ENCODE assay signal across 29 mouse cellular contexts in the genomic region with DNA sequence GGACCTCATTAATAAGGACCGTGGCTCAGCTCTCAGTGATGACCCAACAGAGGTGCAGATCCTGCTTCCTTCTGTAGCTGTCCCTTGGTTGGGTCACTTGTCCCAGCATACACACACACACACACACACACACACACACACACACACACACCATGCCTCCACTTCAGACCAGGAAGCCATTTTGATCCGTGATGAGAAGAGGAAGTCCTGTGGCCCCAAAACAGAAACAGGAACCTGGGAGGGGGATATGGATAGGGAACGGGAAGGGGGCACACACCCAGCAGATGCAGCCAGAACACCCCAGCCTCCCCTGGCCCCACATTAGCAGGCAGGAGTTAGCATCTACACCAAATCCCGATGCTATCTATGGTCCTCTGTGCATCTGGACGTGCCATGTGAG. TPM values are rescaled to one million over a fixed set of nuclear protein-coding genes. Genes with fewer than 3 reads are reported as not detected.
A peak's percentile ranks its signal among the peaks of the same experiment; 100 is the strongest.
DNase-seq lines count a peak whose midpoint lies in the region; ATAC-seq and TF ChIP-seq lines count a peak whose summit lies in the region.
"Had no signal": no experiment of that assay in that cellular context is flagged by ENCODE, and none has a peak within 500 bp of the region (broad histone marks: within the 10 kb centered on the region; RNA-seq: fewer than 3 reads in every experiment).

No protein-coding gene starts in this region.

- no peak overlapping the region for H3K9ac ChIP-seq in hindbrain, embryonic 11.5 days (ENCODE audit: low read depth, low read length)
- H3K9ac ChIP-seq: embryonic facial prominence, embryonic 15.5 days; forebrain, embryonic 12.5 days; heart, embryonic 15.5 days; hindbrain, embryonic 13.5 days; limb, embryonic 15.5 days; midbrain, embryonic 12.5 days; neural tube, embryonic 13.5 days had no signal

- 77% methylated on average over 5 of the region's 5 CpGs for WGBS in hindbrain, embryonic 11.5 days

- no peak overlapping the region for H3K4me2 ChIP-seq in hindbrain, embryonic 11.5 days (replicated peaks; ENCODE audit: low read depth, low read length)
- H3K4me2 ChIP-seq: embryonic facial prominence, embryonic 15.5 days; forebrain, embryonic 12.5 days; heart, embryonic 15.5 days; hindbrain, embryonic 13.5 days; limb, embryonic 15.5 days; midbrain, embryonic 12.5 days; neural tube, embryonic 13.5 days had no signal

- H3K9me3 ChIP-seq in megakaryocyte, embryonic 14.5 days, result no peaks in the 10 kb centered on the region
- H3K9me3 ChIP-seq in hindbrain, embryonic 11.5 days (ENCODE audit: control insufficient read depth, low read length), result no peaks in the 10 kb centered on the region
- H3K9me3 ChIP-seq: embryonic facial prominence, embryonic 10.5 days; embryonic facial prominence, embryonic 15.5 days; forebrain, embryonic 12.5 days; heart, embryonic 15.5 days; hindbrain, embryonic 13.5 days; limb, embryonic 10.5 days; limb, embryonic 15.5 days; midbrain, embryonic 12.5 days; neural tube, embryonic 13.5 days had no signal

- peak; percentile 58 for ATAC-seq in common myeloid progenitor, adult 5-6 weeks (replicated peaks; ENCODE audit: low read depth, poor library complexity, severe bottlenecking)
- ATAC-seq in hindbrain, embryonic 11.5 days (ENCODE audit: low FRiP score), result no peak
- ATAC-seq: intestine, embryonic 16.5 days had no signal

- no peak for TF ChIP-seq CTCF in bone marrow macrophage, adult 2 months (IDR thresholded peaks at IDR 0.05; ENCODE audit: low read depth, low read length)

- no peaks in the 10 kb centered on the region for H3K36me3 ChIP-seq in megakaryocyte, embryonic 14.5 days (replicated peaks; ENCODE audit: low read length)
- H3K36me3 ChIP-seq in hindbrain, embryonic 11.5 days (ENCODE audit: control insufficient read depth, insufficient read depth, low read length), result no peaks in the 10 kb centered on the region
- H3K36me3 ChIP-seq: embryonic facial prominence, embryonic 10.5 days; embryonic facial prominence, embryonic 15.5 days; forebrain, embryonic 12.5 days; heart, embryonic 15.5 days; hindbrain, embryonic 13.5 days; limb, embryonic 10.5 days; limb, embryonic 15.5 days; midbrain, embryonic 12.5 days; neural tube, embryonic 13.5 days had no signal

- peak; percentile 66 for DNase-seq in layer of hippocampus, adult 9-11 months
- DNase-seq in layer of hippocampus, adult 9-10 months (ENCODE audit: low spot score), result no peak
- DNase-seq in hindbrain, embryonic 11.5 days (ENCODE audit: low spot score), result no peak
- no peak for DNase-seq in yolk sac, embryonic 10.5 days (ENCODE audit: low spot score)
- no peak for DNase-seq in adrenal gland, postnatal 4 days (ENCODE audit: low spot score in 2 of 2)
- DNase-seq: adrenal gland, adult 2 months; adrenal gland, postnatal 36 days; B cell, adult 2 months; cerebellum, adult 18-20 months; cerebellum, postnatal 10 days; kidney, adult 9 months; kidney, postnatal 10 days; lung, adult 2 months; lung, postnatal 10 days; thymus, postnatal 4 days had no signal

- H3K27ac ChIP-seq in bone marrow macrophage, adult 2 months (ENCODE audit: insufficient read depth, low read depth, low read length), result 0 out of 2 replicates have a peak overlapping the region, but pooled peaks have one; percentile 3
- H3K27ac ChIP-seq in hindbrain, embryonic 11.5 days (ENCODE audit: low read depth, low read length), result no peak overlapping the region
- H3K27ac ChIP-seq: embryonic facial prominence, embryonic 10.5 days; embryonic facial prominence, embryonic 15.5 days; forebrain, embryonic 12.5 days; heart, embryonic 15.5 days; hindbrain, embryonic 13.5 days; layer of hippocampus, adult 2 months; limb, embryonic 10.5 days; limb, embryonic 15.5 days; midbrain, embryonic 12.5 days; neural tube, embryonic 13.5 days had no signal

- H3K4me1 ChIP-seq in bone marrow macrophage, adult 2 months (ENCODE audit: control insufficient read depth, insufficient read depth, low read length), result peaks cover 22% of the 10 kb centered on the region
- H3K4me1 ChIP-seq in megakaryocyte, embryonic 14.5 days, result peaks cover 29% of the 10 kb centered on the region
- H3K4me1 ChIP-seq in hindbrain, embryonic 11.5 days (replicated peaks; ENCODE audit: control insufficient read depth, insufficient read depth, low read length), result 0 out of 2 replicates have a peak, but pooled peaks cover 2% of the 10 kb centered on the region
- H3K4me1 ChIP-seq: hindbrain, embryonic 13.5 days had no signal

- H3K27me3 ChIP-seq in megakaryocyte, embryonic 14.5 days (replicated peaks), result peaks cover 89% of the 10 kb centered on the region
- no peaks in the 10 kb centered on the region for H3K27me3 ChIP-seq in hindbrain, embryonic 11.5 days (ENCODE audit: control insufficient read depth, insufficient read depth, low read length)
- H3K27me3 ChIP-seq: embryonic facial prominence, embryonic 15.5 days; forebrain, embryonic 12.5 days; heart, embryonic 15.5 days; hindbrain, embryonic 13.5 days; limb, embryonic 15.5 days; midbrain, embryonic 12.5 days; neural tube, embryonic 13.5 days had no signal

- TF ChIP-seq POLR2A in bone marrow macrophage, adult 2 months (IDR thresholded peaks at IDR 0.05; ENCODE audit: borderline replicate concordance, low read depth, low read length), result no peak

- H3K4me3 ChIP-seq in bone marrow macrophage, adult 2 months (ENCODE audit: insufficient read depth, low read length), result no peak overlapping the region
- peak overlapping the region; percentile 40 for H3K4me3 ChIP-seq in megakaryocyte, embryonic 14.5 days (replicated peaks)
- no peak overlapping the region for H3K4me3 ChIP-seq in hindbrain, embryonic 11.5 days (ENCODE audit: low read depth, low read length)
- H3K4me3 ChIP-seq: embryonic facial prominence, embryonic 10.5 days; embryonic facial prominence, embryonic 15.5 days; forebrain, embryonic 12.5 days; heart, embryonic 15.5 days; hindbrain, embryonic 13.5 days; layer of hippocampus, adult 2 months; limb, embryonic 10.5 days; limb, embryonic 15.5 days; midbrain, embryonic 12.5 days; neural tube, embryonic 13.5 days had no signal

RNA-seq across cellular contexts. Expression of a gene that starts 31.8 kb away (rescaled TPM):
- polyA plus RNA-seq in bone marrow macrophage, adult 2 months (2012; ENCODE audit: insufficient read depth, insufficient read length, missing spikeins), result 78.9 and 79.1 TPM in 2 replicates
- total RNA-seq in common myeloid progenitor, adult 5-6 weeks (2017), result 14.3 and 19.7 TPM in 2 replicates
- polyA plus RNA-seq in megakaryocyte, embryonic 14.5 days (2012; ENCODE audit: insufficient read depth, low replicate concordance), result 43.6 and 55.1 TPM in 2 replicates
- 0.43 and 0.54 TPM in 2 replicates for polyA plus RNA-seq in hindbrain, embryonic 11.5 days (2014; fragmentation: Nextera tagmentation; extraction: Ambion mirVana)
- 10 to 100 TPM; 66.2 to 78.9 TPM for total RNA-seq in adrenal gland, postnatal 4 days (2021)

RNA-seq across cellular contexts. Expression of a gene that starts 35.3 kb away (rescaled TPM):
- not detected in 2 replicates for polyA plus RNA-seq in bone marrow macrophage, adult 2 months (2012; ENCODE audit: insufficient read depth, insufficient read length, missing spikeins)
- total RNA-seq in common myeloid progenitor, adult 5-6 weeks (2017), result not detected in 2 replicates
- not detected in 2 replicates for polyA plus RNA-seq in megakaryocyte, embryonic 14.5 days (2012; ENCODE audit: insufficient read depth, low replicate concordance)
- polyA plus RNA-seq in hindbrain, embryonic 11.5 days (2014; fragmentation: Nextera tagmentation; extraction: Ambion mirVana), result 0.73 and 1.0 TPM in 2 replicates
- 1 to 10 TPM; 3.6 to 4.2 TPM for total RNA-seq in adrenal gland, postnatal 4 days (2021)

Comparison
In these comparisons a context has a peak if more than half of its experiments do, and no peak if none do; other contexts are left out.
1. RNA of a gene that starts 31.8 kb away (polyA plus RNA-seq): 78.9 to 79.1 TPM in bone marrow macrophage, adult 2 months and 43.6 to 55.1 TPM in megakaryocyte, embryonic 14.5 days; 0.43 to 0.54 TPM in hindbrain, embryonic 11.5 days; every median in the first group is over 10 times any median in the second.